Comparison of ENCODE assay signal across 23 mouse cellular contexts in genomic region chr6:28947254-28947653, GRCm38 (mm10).
DNase-seq lines count a peak whose midpoint lies in the region; ATAC-seq and TF ChIP-seq lines count a peak whose summit lies in the region.
"Had no signal": no experiment of that assay in that cellular context is flagged by ENCODE, and none has a peak within 500 bp of the region (broad histone marks: within the 10 kb centered on the region; RNA-seq: fewer than 3 reads in every experiment).

No protein-coding gene starts in this region.

- peak; percentile 41 for DNase-seq in forebrain, embryonic 11.5 days (ENCODE audit: low spot score)
- DNase-seq in forebrain, embryonic 10.5 days (ENCODE audit: extremely low spot score, low spot score): no peak
- DNase-seq in hindbrain, postnatal 0 days (ENCODE audit: low spot score): no peak
- DNase-seq in hindbrain, embryonic 14.5 days (ENCODE audit: low spot score): no peak
- DNase-seq: adrenal gland, adult 8-10 months; adrenal gland, postnatal 14 days; adrenal gland, postnatal 36 days; B cell, adult 2 months; cerebellum, adult 11-12 months; cerebellum, adult 2 months; cerebellum, adult 9-10 months; cerebellum, postnatal 10 days; cerebellum, postnatal 25 days had no signal

- H3K4me2 ChIP-seq in forebrain, embryonic 11.5 days (ENCODE audit: low read depth, low read length, severe bottlenecking): no peak overlapping the region
- H3K4me2 ChIP-seq in hindbrain, postnatal 0 days (ENCODE audit: low read depth, low read length): no peak overlapping the region
- H3K4me2 ChIP-seq in hindbrain, embryonic 14.5 days (replicated peaks): no peak overlapping the region
- no peak overlapping the region for H3K4me2 ChIP-seq in neural tube, embryonic 13.5 days
- no peak overlapping the region for H3K4me2 ChIP-seq in neural tube, embryonic 15.5 days
- H3K4me2 ChIP-seq: embryonic facial prominence, embryonic 12.5 days had no signal

- H3K27me3 ChIP-seq in forebrain, embryonic 11.5 days (ENCODE audit: control insufficient read depth, insufficient read depth, low read length): no peaks in the 10 kb centered on the region
- no peaks in the 10 kb centered on the region for H3K27me3 ChIP-seq in forebrain, embryonic 10.5 days (ENCODE audit: poor library complexity, severe bottlenecking)
- no peaks in the 10 kb centered on the region for H3K27me3 ChIP-seq in hindbrain, postnatal 0 days (ENCODE audit: insufficient read depth, low read length)
- no peaks in the 10 kb centered on the region for H3K27me3 ChIP-seq in hindbrain, embryonic 14.5 days (ENCODE audit: control insufficient read depth, insufficient read depth, low read length)
- no peaks in the 10 kb centered on the region for H3K27me3 ChIP-seq in neural tube, embryonic 13.5 days
- no peaks in the 10 kb centered on the region for H3K27me3 ChIP-seq in neural tube, embryonic 15.5 days (replicated peaks)
- H3K27me3 ChIP-seq: embryonic facial prominence, embryonic 12.5 days had no signal

- H3K4me3 ChIP-seq in forebrain, embryonic 11.5 days (ENCODE audit: low read depth, low read length): no peak overlapping the region
- H3K4me3 ChIP-seq in forebrain, embryonic 10.5 days: no peak overlapping the region
- no peak overlapping the region for H3K4me3 ChIP-seq in hindbrain, postnatal 0 days (ENCODE audit: low read length)
- no peak overlapping the region for H3K4me3 ChIP-seq in hindbrain, embryonic 14.5 days (replicated peaks; ENCODE audit: low read length)
- H3K4me3 ChIP-seq in neural tube, embryonic 13.5 days: no peak overlapping the region
- no peak overlapping the region for H3K4me3 ChIP-seq in neural tube, embryonic 15.5 days (replicated peaks)
- H3K4me3 ChIP-seq: embryonic facial prominence, embryonic 10.5 days; embryonic facial prominence, embryonic 12.5 days had no signal

- H3K9ac ChIP-seq in forebrain, embryonic 11.5 days (ENCODE audit: low read length): no peak overlapping the region
- no peak overlapping the region for H3K9ac ChIP-seq in hindbrain, postnatal 0 days (replicated peaks; ENCODE audit: low read length)
- no peak overlapping the region for H3K9ac ChIP-seq in hindbrain, embryonic 14.5 days
- H3K9ac ChIP-seq in neural tube, embryonic 13.5 days: no peak overlapping the region
- no peak overlapping the region for H3K9ac ChIP-seq in neural tube, embryonic 15.5 days (replicated peaks)
- H3K9ac ChIP-seq: embryonic facial prominence, embryonic 12.5 days had no signal

- no peak for TF ChIP-seq CTCF in hindbrain, postnatal 0 days (IDR thresholded peaks at IDR 0.05; ENCODE audit: low read depth)

- H3K9me3 ChIP-seq in forebrain, embryonic 11.5 days (ENCODE audit: control insufficient read depth, low read length): no peaks in the 10 kb centered on the region
- no peaks in the 10 kb centered on the region for H3K9me3 ChIP-seq in forebrain, embryonic 10.5 days
- H3K9me3 ChIP-seq in hindbrain, postnatal 0 days (ENCODE audit: low read length): no peaks in the 10 kb centered on the region
- H3K9me3 ChIP-seq in hindbrain, embryonic 14.5 days (ENCODE audit: control insufficient read depth, low read length): no peaks in the 10 kb centered on the region
- H3K9me3 ChIP-seq in neural tube, embryonic 13.5 days: no peaks in the 10 kb centered on the region
- H3K9me3 ChIP-seq in neural tube, embryonic 15.5 days (replicated peaks): no peaks in the 10 kb centered on the region
- H3K9me3 ChIP-seq: embryonic facial prominence, embryonic 10.5 days; embryonic facial prominence, embryonic 12.5 days; G1E had no signal

- 75% methylated on average over 9 of the region's 9 CpGs for WGBS in forebrain, embryonic 11.5 days
- 75% methylated on average over 9 of the region's 9 CpGs for WGBS in forebrain, embryonic 10.5 days
- WGBS in hindbrain, postnatal 0 days: 65% methylated on average over 9 of the region's 9 CpGs
- 61% methylated on average over 9 of the region's 9 CpGs for WGBS in hindbrain, embryonic 14.5 days
- 42% methylated on average over 9 of the region's 9 CpGs for WGBS in neural tube, embryonic 13.5 days
- WGBS in neural tube, embryonic 15.5 days: 44% methylated on average over 9 of the region's 9 CpGs

- H3K36me3 ChIP-seq in forebrain, embryonic 11.5 days (ENCODE audit: control insufficient read depth, insufficient read depth, low read length): no peaks in the 10 kb centered on the region
- no peaks in the 10 kb centered on the region for H3K36me3 ChIP-seq in forebrain, embryonic 10.5 days (replicated peaks)
- no peaks in the 10 kb centered on the region for H3K36me3 ChIP-seq in hindbrain, postnatal 0 days (ENCODE audit: insufficient read depth, low read length)
- no peaks in the 10 kb centered on the region for H3K36me3 ChIP-seq in hindbrain, embryonic 14.5 days (replicated peaks; ENCODE audit: control insufficient read depth, insufficient read depth)
- no peaks in the 10 kb centered on the region for H3K36me3 ChIP-seq in neural tube, embryonic 13.5 days
- no peaks in the 10 kb centered on the region for H3K36me3 ChIP-seq in neural tube, embryonic 15.5 days
- H3K36me3 ChIP-seq: embryonic facial prominence, embryonic 10.5 days; embryonic facial prominence, embryonic 12.5 days; G1E had no signal

- no peak for ATAC-seq in forebrain, embryonic 11.5 days (replicated peaks; ENCODE audit: low FRiP score)
- ATAC-seq in hindbrain, postnatal 0 days: peak; percentile 51; the same call in 1 of the 2 replicates
- ATAC-seq in hindbrain, embryonic 14.5 days (ENCODE audit: low FRiP score): no peak
- peak; percentile 57; the same call in 1 of the 2 replicates for ATAC-seq in neural tube, embryonic 13.5 days (ENCODE audit: low read depth)
- ATAC-seq in neural tube, embryonic 15.5 days (ENCODE audit: low FRiP score): no peak
- ATAC-seq: activated CD4-positive, CD25-positive, alpha-beta regulatory T cell, adult 4 months; CD4-positive, CD25-positive, alpha-beta regulatory T cell, adult 4 months; forebrain, embryonic 14.5 days; forebrain, embryonic 16.5 days; Patski had no signal

- no peaks in the 10 kb centered on the region for H3K4me1 ChIP-seq in forebrain, embryonic 11.5 days (replicated peaks; ENCODE audit: control insufficient read depth, insufficient read depth, low read length)
- H3K4me1 ChIP-seq in forebrain, embryonic 10.5 days: no peaks in the 10 kb centered on the region
- H3K4me1 ChIP-seq in hindbrain, postnatal 0 days (ENCODE audit: insufficient read depth, low read length): no peaks in the 10 kb centered on the region
- H3K4me1 ChIP-seq in hindbrain, embryonic 14.5 days (replicated peaks; ENCODE audit: control insufficient read depth, insufficient read depth, low read length): no peaks in the 10 kb centered on the region
- no peaks in the 10 kb centered on the region for H3K4me1 ChIP-seq in neural tube, embryonic 13.5 days (replicated peaks)
- H3K4me1 ChIP-seq in neural tube, embryonic 15.5 days: no peaks in the 10 kb centered on the region
- H3K4me1 ChIP-seq: embryonic facial prominence, embryonic 10.5 days; embryonic facial prominence, embryonic 12.5 days had no signal

- H3K27ac ChIP-seq in forebrain, embryonic 11.5 days (ENCODE audit: low read depth, low read length): no peak overlapping the region
- no peak overlapping the region for H3K27ac ChIP-seq in forebrain, embryonic 10.5 days
- no peak overlapping the region for H3K27ac ChIP-seq in hindbrain, postnatal 0 days
- no peak overlapping the region for H3K27ac ChIP-seq in hindbrain, embryonic 14.5 days
- no peak overlapping the region for H3K27ac ChIP-seq in neural tube, embryonic 13.5 days (replicated peaks)
- no peak overlapping the region for H3K27ac ChIP-seq in neural tube, embryonic 15.5 days (replicated peaks)
- H3K27ac ChIP-seq: embryonic facial prominence, embryonic 10.5 days; embryonic facial prominence, embryonic 12.5 days had no signal

Comparison
In these comparisons a context has a peak if more than half of its experiments do, and no peak if none do; other contexts are left out.
1. ATAC-seq: peak in hindbrain, postnatal 0 days (single experiment) and neural tube, embryonic 13.5 days (single experiment); none in forebrain, embryonic 11.5 days (single experiment), hindbrain, embryonic 14.5 days (single experiment) and neural tube, embryonic 15.5 days (single experiment).